14 mouse cellular contexts compared by ENCODE assay signal in the genomic region with DNA sequence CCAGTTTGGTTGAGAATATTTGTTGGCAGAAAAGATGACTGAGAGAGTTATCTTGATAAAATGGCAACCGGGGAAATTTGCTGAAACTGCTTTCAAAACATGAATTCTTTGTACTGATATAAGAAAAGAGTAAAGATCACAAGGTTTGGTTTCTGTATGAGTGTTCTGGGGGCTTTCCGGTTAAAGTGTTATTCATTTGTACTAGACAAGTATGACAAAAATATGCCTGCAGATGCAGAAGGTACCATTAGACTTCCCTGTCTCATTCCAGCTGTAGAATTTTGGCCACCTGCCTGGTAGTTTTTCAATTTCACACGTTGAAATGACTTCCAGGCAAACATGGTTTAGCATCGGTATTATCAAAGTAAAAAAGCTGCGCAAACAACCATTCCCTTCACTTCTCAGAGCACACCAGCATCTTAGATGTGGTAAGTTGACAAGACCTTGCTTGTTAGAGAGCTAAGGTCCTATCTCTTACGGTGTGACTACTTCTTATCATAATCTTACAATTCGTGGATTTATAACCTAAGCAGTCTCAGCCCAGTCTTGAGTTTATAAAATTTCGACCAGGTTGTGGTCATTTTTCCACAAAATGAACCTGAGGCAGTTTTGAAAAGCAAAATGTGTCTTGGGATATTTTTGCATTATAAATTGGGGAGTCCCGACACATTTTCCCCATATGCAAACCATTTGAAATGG.
"Had no signal": no experiment of that assay in that cellular context is flagged by ENCODE, and none has a peak within 500 bp of the region (broad histone marks: within the 10 kb centered on the region; RNA-seq: fewer than 3 reads in every experiment).

No protein-coding gene starts in this region.

- ATAC-seq: lung, postnatal 0 days had no signal

- H3K9me3 ChIP-seq: kidney, embryonic 15.5 days; limb, embryonic 12.5 days; midbrain, embryonic 10.5 days; neural tube, embryonic 12.5 days had no signal

- H3K9ac ChIP-seq: kidney, embryonic 15.5 days; limb, embryonic 12.5 days; liver, embryonic 14.5 days; neural tube, embryonic 12.5 days had no signal

- H3K4me3 ChIP-seq: kidney, embryonic 15.5 days; limb, embryonic 12.5 days; midbrain, embryonic 10.5 days; myocyte; neural tube, embryonic 12.5 days had no signal

- H3K36me3 ChIP-seq: kidney, embryonic 15.5 days; limb, embryonic 12.5 days; midbrain, embryonic 10.5 days; neural tube, embryonic 12.5 days had no signal

- H3K4me1 ChIP-seq: kidney, embryonic 15.5 days; limb, embryonic 12.5 days; midbrain, embryonic 10.5 days; neural tube, embryonic 12.5 days had no signal

- H3K27me3 ChIP-seq: kidney, embryonic 15.5 days; neural tube, embryonic 12.5 days had no signal

- DNase-seq: kidney, adult 18-20 months; kidney, postnatal 14 days; layer of hippocampus, postnatal 36 days; lung, adult 18-20 months; lung, postnatal 4 days; midbrain, embryonic 14.5 days; thymus, postnatal 14 days had no signal

- H3K27ac ChIP-seq: kidney, embryonic 15.5 days; limb, embryonic 12.5 days; liver, embryonic 14.5 days; midbrain, embryonic 10.5 days; neural tube, embryonic 12.5 days had no signal

- H3K4me2 ChIP-seq: kidney, embryonic 15.5 days; limb, embryonic 12.5 days; neural tube, embryonic 12.5 days had no signal
